ENCODE assay signal across 11 mouse cellular contexts in genomic region chr17:24583599-24584460, GRCm38 (mm10). TPM values are rescaled to one million over a fixed set of nuclear protein-coding genes. Genes with fewer than 3 reads are reported as not detected.
A peak's percentile ranks its signal among the peaks of the same experiment; 100 is the strongest.
DNase-seq lines count a peak whose midpoint lies in the region; ATAC-seq and TF ChIP-seq lines count a peak whose summit lies in the region.
"Had no signal": no experiment of that assay in that cellular context is flagged by ENCODE, and none has a peak within 500 bp of the region (broad histone marks: within the 10 kb centered on the region; RNA-seq: fewer than 3 reads in every experiment).

No protein-coding gene starts in this region.

- WGBS in heart, embryonic 12.5 days = 69% methylated on average over 5 of the region's 5 CpGs
- WGBS in lung, postnatal 0 days = 60% methylated on average over 5 of the region's 5 CpGs

- H3K27ac ChIP-seq in heart, embryonic 12.5 days (ENCODE audit: poor library complexity, severe bottlenecking) = peak overlapping the region; percentile 37
- H3K27ac ChIP-seq in lung, postnatal 0 days (ENCODE audit: low read length) = peak overlapping the region; percentile 58
- H3K27ac ChIP-seq: hindbrain, embryonic 15.5 days; left cerebral cortex, adult 2 months had no signal

- no peak overlapping the region for H3K4me3 ChIP-seq in heart, embryonic 12.5 days
- H3K4me3 ChIP-seq in lung, postnatal 0 days (ENCODE audit: low read depth, low read length) = no peak overlapping the region
- H3K4me3 ChIP-seq: hindbrain, embryonic 15.5 days; left cerebral cortex, adult 2 months had no signal

- intact Hi-C loops in gastrocnemius, postnatal 36 days (cut with DNase I) = loop anchor here (5.0 kb wide), 1 partner anchor 38 kb away; no protein-coding TSS in a partner anchor
- intact Hi-C loops in left cerebral cortex, postnatal 25 days (cut with DNase I) = no loop called here

- no peak for DNase-seq in heart, postnatal 4 days
- peak; percentile 70 for DNase-seq in lung, postnatal 0 days (ENCODE audit: low spot score)
- DNase-seq in lung, postnatal 25 days (ENCODE audit: low spot score) = no peak
- DNase-seq in gastrocnemius, postnatal 36 days = no peak
- no peak for DNase-seq in left cerebral cortex, postnatal 25 days (ENCODE audit: low spot score in 2 of 2)
- DNase-seq: cerebellum, postnatal 25 days had no signal

- no peak for TF ChIP-seq CTCF in lung, postnatal 0 days (IDR thresholded peaks at IDR 0.05)

- peak; percentile 76 for ATAC-seq in heart, embryonic 12.5 days (ENCODE audit: insufficient number of reproducible peaks, low FRiP score)
- peak; percentile 25; the same call in 1 of the 2 replicates for ATAC-seq in lung, postnatal 0 days
- ATAC-seq in granulocyte monocyte progenitor cell, adult 5-6 weeks (replicated peaks; ENCODE audit: poor library complexity, severe bottlenecking) = peak; percentile 83
- ATAC-seq in monocyte, adult 5-6 weeks (replicated peaks; ENCODE audit: insufficient number of reproducible peaks, low FRiP score, low TSS enrichment, poor library complexity, severe bottlenecking) = 0 out of 2 replicates have a peak, but pooled peaks have one; percentile 59

- TF ChIP-seq EP300 in lung, postnatal 0 days (IDR thresholded peaks at IDR 0.05) = no peak

- H3K36me3 ChIP-seq in heart, embryonic 12.5 days = peaks cover 77% of the 10 kb centered on the region
- peaks cover 55% of the 10 kb centered on the region for H3K36me3 ChIP-seq in lung, postnatal 0 days (ENCODE audit: insufficient read depth, low read length)

- no peaks in the 10 kb centered on the region for H3K9me3 ChIP-seq in heart, embryonic 12.5 days (replicated peaks)
- H3K9me3 ChIP-seq in lung, postnatal 0 days (ENCODE audit: low read length) = no peaks in the 10 kb centered on the region
- H3K9me3 ChIP-seq: hindbrain, embryonic 15.5 days had no signal

- no peak overlapping the region for H3K4me2 ChIP-seq in heart, embryonic 12.5 days
- H3K4me2 ChIP-seq in lung, postnatal 0 days (replicated peaks; ENCODE audit: low read depth, low read length) = no peak overlapping the region
- H3K4me2 ChIP-seq: hindbrain, embryonic 15.5 days had no signal

- H3K27me3 ChIP-seq in heart, embryonic 12.5 days (replicated peaks) = no peaks in the 10 kb centered on the region
- no peaks in the 10 kb centered on the region for H3K27me3 ChIP-seq in lung, postnatal 0 days (replicated peaks; ENCODE audit: insufficient read depth, low read length)
- H3K27me3 ChIP-seq: hindbrain, embryonic 15.5 days had no signal

- no peak overlapping the region for H3K9ac ChIP-seq in heart, embryonic 12.5 days
- H3K9ac ChIP-seq in lung, postnatal 0 days (replicated peaks; ENCODE audit: low read depth) = no peak overlapping the region
- H3K9ac ChIP-seq: hindbrain, embryonic 15.5 days had no signal

- no peaks in the 10 kb centered on the region for H3K4me1 ChIP-seq in heart, embryonic 12.5 days (replicated peaks)
- no peaks in the 10 kb centered on the region for H3K4me1 ChIP-seq in lung, postnatal 0 days (ENCODE audit: insufficient read depth, low read depth, low read length)
- H3K4me1 ChIP-seq: hindbrain, embryonic 15.5 days had no signal

RNA-seq across cellular contexts. Expression of gene Pkd1, which starts 34.2 kb away (rescaled TPM):
- polyA plus RNA-seq in heart, embryonic 12.5 days (2016; fragmentation: Nextera tagmentation; extraction: Ambion mirVana) = 18.1 and 18.9 TPM in 2 replicates
- 10 to 100 TPM; 50.1 to 52.6 TPM for total RNA-seq in heart, postnatal 4 days (2021)
- polyA plus RNA-seq in lung, postnatal 0 days (2015; fragmentation: Nextera tagmentation; extraction: Ambion mirVana) = 26.3 and 27.4 TPM in 2 replicates
- total RNA-seq in granulocyte monocyte progenitor cell, adult 5-6 weeks (2014; fragmentation: Nextera tagmentation) = 18.9 and 19.0 TPM in 2 replicates
- total RNA-seq in granulocyte monocyte progenitor cell, adult 5-6 weeks (2017) = 5.9 and 9.1 TPM in 2 replicates
- 9.1 to 15.7 TPM (median 11.9 TPM) in 3 replicates for total RNA-seq in monocyte, adult 5-6 weeks (2017)
- 10 to 100 TPM; 19.8 to 20.3 TPM for total RNA-seq in gastrocnemius, postnatal 36 days (2021)
- total RNA-seq in left cerebral cortex, postnatal 25 days (2021) = 10 to 100 TPM; 66.4 to 84.7 TPM

RNA-seq across cellular contexts. Expression of gene Tsc2, which starts 48.6 kb away (rescaled TPM):
- polyA plus RNA-seq in heart, embryonic 12.5 days (2016; fragmentation: Nextera tagmentation; extraction: Ambion mirVana) = 66.5 and 74.6 TPM in 2 replicates
- total RNA-seq in heart, postnatal 4 days (2021) = 10 to 100 TPM; 82.9 to 87.9 TPM
- 31.7 and 32.8 TPM in 2 replicates for polyA plus RNA-seq in lung, postnatal 0 days (2015; fragmentation: Nextera tagmentation; extraction: Ambion mirVana)
- total RNA-seq in granulocyte monocyte progenitor cell, adult 5-6 weeks (2014; fragmentation: Nextera tagmentation) = 61.9 and 83.7 TPM in 2 replicates
- total RNA-seq in granulocyte monocyte progenitor cell, adult 5-6 weeks (2017) = 25.1 and 41.3 TPM in 2 replicates
- total RNA-seq in monocyte, adult 5-6 weeks (2017) = 20.2 to 53.0 TPM (median 29.4 TPM) in 3 replicates
- total RNA-seq in gastrocnemius, postnatal 36 days (2021) = 10 to 100 TPM; 74.9 to 76.8 TPM
- total RNA-seq in left cerebral cortex, postnatal 25 days (2021) = 100 to 1,000 TPM; 136 to 150 TPM

RNA-seq across cellular contexts. Expression of gene Nthl1, which starts 48.6 kb away (rescaled TPM):
- polyA plus RNA-seq in heart, embryonic 12.5 days (2016; fragmentation: Nextera tagmentation; extraction: Ambion mirVana) = 7.8 and 8.3 TPM in 2 replicates
- 1 to 10 TPM; 4.0 TPM for total RNA-seq in heart, postnatal 4 days (2021)
- 13.6 and 13.8 TPM in 2 replicates for polyA plus RNA-seq in lung, postnatal 0 days (2015; fragmentation: Nextera tagmentation; extraction: Ambion mirVana)
- total RNA-seq in granulocyte monocyte progenitor cell, adult 5-6 weeks (2014; fragmentation: Nextera tagmentation) = 7.1 and 15.7 TPM in 2 replicates
- total RNA-seq in granulocyte monocyte progenitor cell, adult 5-6 weeks (2017) = 11.8 and 13.7 TPM in 2 replicates
- 2.5 to 2.6 TPM in 2 of 3 replicates, not detected in the other for total RNA-seq in monocyte, adult 5-6 weeks (2017)
- 1 to 10 TPM; 2.3 TPM for total RNA-seq in gastrocnemius, postnatal 36 days (2021)
- total RNA-seq in left cerebral cortex, postnatal 25 days (2021) = 1 to 10 TPM; 3.3 to 6.5 TPM

RNA-seq across cellular contexts. Expression of gene Rab26, which starts 49.8 kb away (rescaled TPM):
- polyA plus RNA-seq in heart, embryonic 12.5 days (2016; fragmentation: Nextera tagmentation; extraction: Ambion mirVana) = 1.2 TPM in 2 replicates
- under 1 TPM; 0.27 to 0.38 TPM for total RNA-seq in heart, postnatal 4 days (2021)
- polyA plus RNA-seq in lung, postnatal 0 days (2015; fragmentation: Nextera tagmentation; extraction: Ambion mirVana) = 1.2 and 1.3 TPM in 2 replicates
- 0.77 TPM in 1 of 2 replicates, not detected in the other for total RNA-seq in granulocyte monocyte progenitor cell, adult 5-6 weeks (2014; fragmentation: Nextera tagmentation)
- total RNA-seq in granulocyte monocyte progenitor cell, adult 5-6 weeks (2017) = 1.1 TPM in 1 of 2 replicates, not detected in the other
- total RNA-seq in monocyte, adult 5-6 weeks (2017) = 0.39 TPM in 1 of 3 replicates, not detected in the others
- total RNA-seq in gastrocnemius, postnatal 36 days (2021) = under 1 TPM in 1 of 2 experiments, not detected in 1; 0.20 TPM
- 10 to 100 TPM; 53.4 to 59.5 TPM for total RNA-seq in left cerebral cortex, postnatal 25 days (2021)

RNA-seq across cellular contexts. Expression of gene Traf7, which starts 56.1 kb away (rescaled TPM):
- 71.8 and 81.4 TPM in 2 replicates for polyA plus RNA-seq in heart, embryonic 12.5 days (2016; fragmentation: Nextera tagmentation; extraction: Ambion mirVana)
- total RNA-seq in heart, postnatal 4 days (2021) = 100 to 1,000 TPM in 1 of 2 experiments, 10 to 100 TPM in 1; 97.6 to 106 TPM
- 65.3 and 66.8 TPM in 2 replicates for polyA plus RNA-seq in lung, postnatal 0 days (2015; fragmentation: Nextera tagmentation; extraction: Ambion mirVana)
- 83.9 and 102 TPM in 2 replicates for total RNA-seq in granulocyte monocyte progenitor cell, adult 5-6 weeks (2014; fragmentation: Nextera tagmentation)
- 61.5 and 104 TPM in 2 replicates for total RNA-seq in granulocyte monocyte progenitor cell, adult 5-6 weeks (2017)
- total RNA-seq in monocyte, adult 5-6 weeks (2017) = 83.2 to 132 TPM (median 118 TPM) in 3 replicates
- total RNA-seq in gastrocnemius, postnatal 36 days (2021) = 10 to 100 TPM; 23.7 to 30.2 TPM
- total RNA-seq in left cerebral cortex, postnatal 25 days (2021) = 10 to 100 TPM; 75.1 to 77.7 TPM

Comparison
In these comparisons a context has a peak if more than half of its experiments do, and no peak if none do; other contexts are left out.
1. ATAC-seq: peak in every context shown above with its lines; median percentile 83 in granulocyte monocyte progenitor cell, adult 5-6 weeks; 76 in heart, embryonic 12.5 days; 59 in monocyte, adult 5-6 weeks; 25 in lung, postnatal 0 days.